Mouse (Mus musculus) cerebellum, adult 18-20 months (tissue): Measurements from ENCODE around the gene Alg9.

Experiments
- DNase-seq, 2 experiments: peaks; one replicate each; pipeline ENCODE4 v3.0.0; 2021

Alg9 gene

GRCm38 (mm10) chr9:50774991-50775612 lies at the start of gene Alg9, which contains the start of gene 1110032A03Rik:
Alg9 (plus strand) TSS chr9:50775019.
1110032A03Rik (minus strand) TSS chr9:50775520.
- DNase-seq: peak; percentile 86 to 92

- DNase-seq: peak; percentile 55 to 58
Observed at GRCm38 (mm10) chr9:50725921-50726590, 48.8 kb upstream of the Alg9 start.

- peak; percentile 69 to 71 for DNase-seq
Observed at GRCm38 (mm10) chr9:50727171-50727924, 47.5 kb upstream of the Alg9 start.

- DNase-seq: peak; percentile 77 to 84
Observed at GRCm38 (mm10) chr9:50727925-50728651, 46.7 kb upstream of the Alg9 start.

- DNase-seq: no peak
Observed at GRCm38 (mm10) chr9:50729600-50729999, 45.2 kb upstream of the Alg9 start.

- DNase-seq: no peak
Observed at GRCm38 (mm10) chr9:50732560-50732959, 42.3 kb upstream of the Alg9 start.

- peak; percentile 77 for DNase-seq
Observed at GRCm38 (mm10) chr9:50734989-50735388, 39.8 kb upstream of the Alg9 start.

- DNase-seq: peak; percentile 82 to 84
Observed at GRCm38 (mm10) chr9:50738914-50739870, 35.6 kb upstream of the Alg9 start, which contains the start of gene Dixdc1. Dixdc1 (minus strand) TSS chr9:50739517.

- no peak for DNase-seq
Observed at GRCm38 (mm10) chr9:50740867-50741784, 33.7 kb upstream of the Alg9 start.

GRCm38 (mm10) chr9:50742261-50742660 lies 32.6 kb upstream of the Alg9 start:
- DNase-seq: no peak

- DNase-seq: no peak
Observed at GRCm38 (mm10) chr9:50742744-50743143, 32.1 kb upstream of the Alg9 start.

GRCm38 (mm10) chr9:50745806-50746205 lies 29.0 kb upstream of the Alg9 start:
- no peak for DNase-seq

GRCm38 (mm10) chr9:50746214-50746677 lies 28.6 kb upstream of the Alg9 start, which contains the start of gene 2310030G06Rik:
2310030G06Rik (minus strand) TSS chr9:50746536.
- peak; percentile 41 to 52 for DNase-seq

GRCm38 (mm10) chr9:50750706-50751105 lies 24.1 kb upstream of the Alg9 start:
- DNase-seq: no peak

- DNase-seq: no peak
Observed at GRCm38 (mm10) chr9:50751323-50751722, 23.5 kb upstream of the Alg9 start, which contains the start of gene Cryab. Cryab (plus strand) TSS chr9:50751325.

GRCm38 (mm10) chr9:50752054-50752602 lies 22.7 kb upstream of the Alg9 start, which contains the start of gene Hspb2:
Hspb2 (minus strand) TSS chr9:50752354.
- no peak for DNase-seq

GRCm38 (mm10) chr9:50752784-50753615 lies 21.8 kb upstream of the Alg9 start:
- DNase-seq: peak; percentile 69 to 76

- no peak for DNase-seq
Observed at GRCm38 (mm10) chr9:50753947-50754346, 20.9 kb upstream of the Alg9 start.

GRCm38 (mm10) chr9:50756711-50757110 lies 18.1 kb upstream of the Alg9 start:
- no peak for DNase-seq
